Mouse (Mus musculus) testis, adult 2 months (tissue): Measurements from ENCODE around the gene Hrc.

ENCODE experiments used
- CTCF ChIP-seq: fragments of 200-500 bp; IDR thresholded peaks from 2 replicates; pipeline ENCODE4 v1.5.1; 2012; ENCODE audit warnings: low read depth, mild to moderate bottlenecking, inconsistent platforms, low read length, moderate library complexity; ENCODE audit not compliant: control insufficient read depth, insufficient read depth, insufficient replicate concordance
- POLR2A ChIP-seq: fragments of 200-500 bp; IDR thresholded peaks from 2 replicates; pipeline ENCODE4 v1.6.1; 2012; ENCODE audit warnings: low read depth, mild to moderate bottlenecking, inconsistent platforms, low read length, moderate library complexity; ENCODE audit not compliant: control insufficient read depth

- TF ChIP-seq CTCF: no peak
- TF ChIP-seq POLR2A: no peak
Measured at GRCm38 (mm10) chr7:45339410-45340065, 4.4 kb downstream of the Hrc start.
